Mouse (Mus musculus) gastrocnemius, adult 18-20 months (tissue): ENCODE measurements around the gene Mxi1. TPM values are rescaled to one million over a fixed set of nuclear protein-coding genes. Genes with fewer than 3 reads are reported as not detected.
A peak's percentile ranks its signal among the peaks of the same experiment; 100 is the strongest.

ENCODE experiments used
- DNase-seq: peaks from one replicate; pipeline ENCODE4 v3.0.0; 2021; ENCODE audit warnings: low spot score
- total RNA-seq, 2 experiments: library from RNA; stranded (reverse); gene quantifications; 2 replicates each; pipeline ENCODE4 v1.2.3; 2021

The Mxi1 gene
- total RNA-seq, 2 experiments from 2014 or later = 53.1 to 55.9 TPM

GRCm38 (mm10) chr19:53360265-53360958 is 50.1 kb downstream of the Mxi1 start:
- peak; percentile 34 for DNase-seq

DNA sequence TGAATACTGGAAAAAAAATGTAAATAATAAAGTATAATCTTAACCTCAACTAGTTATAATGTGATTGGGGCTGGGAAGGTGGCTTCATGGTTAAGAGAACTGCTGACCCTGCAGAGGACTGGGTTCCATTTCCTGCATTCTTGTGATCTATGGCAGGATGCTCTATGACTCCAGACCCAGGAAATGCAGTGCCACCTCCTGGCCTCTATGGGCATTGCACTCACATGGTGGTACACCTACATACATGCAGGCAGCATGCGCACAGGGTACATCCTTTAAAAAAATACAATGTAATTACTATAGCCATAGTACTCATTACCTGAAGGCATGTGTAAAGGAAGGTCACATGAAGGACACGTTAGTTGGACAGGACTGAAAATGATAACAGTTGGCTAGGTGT is 52.6 kb downstream of the Mxi1 start:
- no peak for DNase-seq

GRCm38 (mm10) chr19:53364551-53364950 is 54.2 kb downstream of the Mxi1 start:
- DNase-seq = no peak

- DNase-seq = peak; percentile 78
Observed at GRCm38 (mm10) chr19:53364963-53365362, 54.6 kb downstream of the Mxi1 start.

- DNase-seq = no peak
Observed at GRCm38 (mm10) chr19:53366057-53366775, 55.9 kb downstream of the Mxi1 start.

GRCm38 (mm10) chr19:53366881-53367280 is 56.6 kb downstream of the Mxi1 start:
- DNase-seq = no peak

DNA sequence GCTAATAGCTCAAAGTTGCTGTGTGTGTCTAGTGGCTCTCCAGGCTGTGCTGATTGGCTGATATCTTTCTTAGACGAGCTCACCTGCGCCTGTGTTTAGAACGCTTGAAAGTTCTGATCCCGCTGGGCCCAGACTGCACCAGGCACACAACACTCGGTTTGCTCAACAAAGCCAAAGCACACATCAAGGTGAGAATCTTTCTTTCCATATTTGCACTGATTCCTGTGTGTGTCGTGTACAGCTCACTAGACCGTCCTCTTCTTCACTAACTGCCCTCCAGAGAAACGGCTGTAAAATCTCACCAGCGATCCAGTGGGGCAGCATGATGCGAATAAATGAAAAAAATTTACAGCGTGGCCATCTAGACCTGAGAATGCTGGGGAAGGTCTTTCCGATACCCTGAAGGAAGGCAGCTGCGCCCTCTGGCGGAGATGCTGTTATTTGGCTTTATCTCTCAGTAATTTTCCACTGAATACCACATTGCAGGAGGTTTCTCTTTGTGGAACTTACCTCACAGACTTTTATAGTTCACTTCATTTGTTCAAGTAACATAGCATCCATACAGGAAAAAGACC is 59.2 kb downstream of the Mxi1 start:
- peak; percentile 84 for DNase-seq

DNA sequence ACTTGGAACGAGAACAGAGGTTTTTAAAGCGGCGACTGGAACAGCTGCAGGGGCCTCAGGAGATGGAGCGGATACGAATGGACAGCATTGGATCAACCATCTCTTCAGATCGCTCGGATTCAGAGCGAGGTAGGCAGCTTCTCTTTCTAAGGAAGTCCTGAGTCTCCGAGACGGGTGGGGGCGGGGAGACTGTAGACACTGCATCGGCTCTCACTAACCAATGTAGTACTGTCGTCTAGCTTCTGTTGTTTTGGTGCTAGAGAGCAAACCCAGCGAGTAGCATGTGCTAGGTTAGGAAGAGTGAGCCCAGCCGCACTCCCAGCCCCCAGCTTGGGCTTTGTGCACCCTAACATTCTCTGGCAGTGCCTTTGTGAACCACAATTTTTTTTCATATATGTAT is 59.9 kb downstream of the Mxi1 start:
- DNase-seq = no peak

DNA sequence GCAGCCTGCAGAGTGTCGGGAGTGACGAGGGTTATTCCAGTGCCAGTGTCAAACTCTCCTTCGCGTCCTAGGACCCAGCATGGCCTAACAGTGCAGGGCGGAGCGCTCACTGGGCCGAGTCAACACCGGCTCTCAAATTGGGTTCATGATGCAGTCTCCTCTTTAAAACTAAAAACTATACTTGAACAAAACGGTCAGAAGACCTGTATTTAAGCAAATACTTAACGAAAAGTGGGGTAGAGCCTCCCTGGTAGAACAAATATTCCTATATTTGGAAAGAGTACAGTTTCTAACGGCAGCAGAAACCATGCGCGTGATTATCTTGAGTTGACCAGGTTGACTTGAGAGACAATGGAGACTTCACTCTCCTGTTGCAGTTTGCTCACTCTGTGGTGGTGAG is 61.3 kb downstream of the Mxi1 start, which contains the start of gene Gm10197:
Gm10197 (minus strand) TSS at position 101 of the 400 bp plus-strand sequence.
- no peak for DNase-seq

DNA sequence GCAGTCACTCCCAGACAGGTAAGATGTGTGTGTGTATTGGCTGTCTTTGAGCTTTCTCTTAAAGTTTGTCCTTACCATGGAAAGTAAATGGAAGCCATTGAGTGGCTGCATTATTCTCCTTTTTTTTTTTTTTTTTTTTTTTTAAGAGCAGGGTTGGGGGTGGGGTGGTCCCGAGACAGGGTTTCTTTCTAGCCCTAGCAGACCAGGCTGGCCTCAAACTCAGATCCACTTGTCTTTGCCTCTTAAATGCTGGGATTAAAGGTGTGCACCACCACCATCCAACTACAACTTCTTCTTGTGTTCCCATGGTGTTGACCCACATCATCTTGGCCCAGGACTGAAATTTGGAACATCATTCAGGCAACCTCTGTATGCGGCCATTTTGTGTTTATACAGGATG is 63.3 kb downstream of the Mxi1 start:
- no peak for DNase-seq

- no peak for DNase-seq
Observed at GRCm38 (mm10) chr19:53375299-53375698, 65.0 kb downstream of the Mxi1 start.

DNA sequence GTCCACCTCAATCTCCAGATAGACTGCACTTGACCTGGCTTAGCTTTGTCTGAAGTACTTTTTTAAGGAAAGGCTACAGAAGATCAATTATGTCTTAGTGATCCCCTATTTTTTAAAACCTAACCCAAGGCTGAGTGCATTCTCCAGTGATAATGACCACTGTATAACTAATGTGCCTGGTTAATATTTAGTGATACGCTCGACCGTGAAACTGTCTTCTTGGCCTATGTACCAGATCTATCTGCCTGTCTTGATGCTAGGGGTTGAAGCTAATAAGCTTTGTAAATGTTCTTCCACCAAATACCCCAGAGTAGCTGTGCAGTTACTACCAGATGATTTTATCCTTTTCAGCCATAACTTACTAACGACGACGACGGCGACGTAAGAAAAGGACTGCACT is 65.5 kb downstream of the Mxi1 start:
- DNase-seq = no peak

GRCm38 (mm10) chr19:53377652-53378051 is 67.3 kb downstream of the Mxi1 start:
- DNase-seq = no peak

- DNase-seq = no peak
Observed at GRCm38 (mm10) chr19:53378421-53378820, 68.1 kb downstream of the Mxi1 start.

DNA sequence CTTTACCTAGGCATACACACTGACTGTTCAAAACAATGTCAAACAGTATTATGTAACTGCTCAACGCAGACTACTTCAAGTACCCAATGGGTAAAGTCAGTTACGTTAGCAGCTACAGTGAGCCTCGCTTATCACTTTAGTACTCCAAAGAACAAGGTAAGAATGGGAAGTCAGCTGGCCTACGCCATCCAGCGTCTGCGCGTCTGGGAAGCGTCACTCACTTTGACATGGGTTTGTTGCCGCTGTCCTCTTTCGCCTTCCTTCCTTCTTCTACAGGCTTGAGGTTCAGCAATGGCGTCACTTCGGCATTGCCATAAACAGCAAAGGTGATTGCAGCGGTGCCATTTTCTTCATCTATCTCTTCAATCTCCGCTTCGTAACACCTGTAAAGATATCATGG is 73.0 kb downstream of the Mxi1 start:
- no peak for DNase-seq

DNA sequence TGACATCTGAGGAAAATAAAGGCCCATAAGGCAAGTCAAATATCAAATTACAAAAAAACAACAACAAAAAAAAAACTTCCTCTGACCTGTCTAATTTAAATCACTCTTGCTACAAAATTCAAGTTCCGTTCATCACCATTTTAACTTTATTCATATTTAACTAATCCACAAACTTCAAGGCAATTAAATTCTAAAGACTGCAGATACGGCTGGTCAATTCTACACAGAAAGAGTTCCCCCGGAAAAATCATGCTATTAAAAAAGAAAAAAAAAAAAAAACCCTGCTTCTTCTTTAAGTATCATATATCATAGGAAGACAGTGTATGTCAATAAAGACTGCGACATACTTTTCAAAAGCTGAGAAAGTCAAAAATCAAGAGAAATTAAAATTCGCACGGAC is 79.1 kb downstream of the Mxi1 start:
- no peak for DNase-seq

DNA sequence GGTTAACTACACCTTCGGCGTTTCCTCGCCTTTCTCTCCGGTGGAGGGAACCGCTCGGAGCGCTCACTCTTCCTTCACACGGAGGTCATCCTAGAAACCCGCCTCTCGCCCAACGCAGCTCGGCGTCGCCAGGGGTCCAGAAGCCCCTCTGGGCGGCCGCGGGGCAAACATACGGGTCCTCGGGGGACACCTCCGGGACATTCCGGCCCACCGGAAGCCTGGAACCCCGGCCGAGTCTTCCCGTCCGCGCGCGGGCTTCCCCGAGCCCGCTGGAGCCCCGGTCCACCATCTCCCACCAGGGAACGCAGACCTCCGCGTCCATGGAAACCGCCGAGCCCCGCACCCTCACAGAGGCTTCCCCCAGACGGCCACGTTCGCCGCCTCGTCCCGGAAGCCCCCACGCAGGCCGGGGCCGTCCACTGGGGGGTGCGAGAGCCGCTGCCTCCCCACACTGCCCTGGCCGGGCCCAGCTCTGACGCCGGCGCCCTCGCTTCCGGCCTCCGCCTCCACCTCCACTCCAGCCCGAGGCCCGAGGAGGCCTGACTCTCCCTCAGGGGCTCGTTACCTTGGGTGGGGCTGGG is 79.6 kb downstream of the Mxi1 start:
- no peak for DNase-seq

DNA sequence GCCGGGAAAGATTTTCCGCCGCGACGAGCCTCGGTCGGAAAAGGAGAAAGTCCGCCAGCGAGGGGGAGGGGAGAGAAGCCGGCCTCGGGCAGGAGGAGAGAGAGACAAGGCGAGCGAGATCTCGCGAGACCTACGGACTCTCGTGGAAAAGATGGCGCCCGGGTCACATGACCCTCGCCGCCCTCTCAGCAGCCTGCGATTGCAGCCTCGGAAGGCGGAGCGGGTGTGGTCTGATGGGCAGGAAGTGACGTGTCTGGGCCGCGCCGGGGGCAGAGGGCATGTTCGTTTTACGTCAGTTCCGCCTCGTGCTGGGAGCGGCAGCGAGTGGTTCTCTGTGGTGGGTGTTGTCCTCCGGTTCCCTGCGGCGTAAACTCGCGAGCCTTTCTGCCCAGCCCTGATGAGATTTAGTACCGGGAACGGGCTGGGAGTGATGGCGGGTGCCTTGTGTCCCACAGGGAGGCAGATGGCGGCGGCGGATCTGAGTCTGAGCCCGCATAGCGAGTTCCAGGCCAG is 80.2 kb downstream of the Mxi1 start, which contains the start of gene Smndc1:
Smndc1 (minus strand) TSS at position 84 of the 513 bp plus-strand sequence.
- peak; percentile 99 for DNase-seq

GRCm38 (mm10) chr19:53391386-53391785 is 81.1 kb downstream of the Mxi1 start:
- DNase-seq = no peak

- DNase-seq = no peak
Observed at GRCm38 (mm10) chr19:53391787-53392186, 81.5 kb downstream of the Mxi1 start.

GRCm38 (mm10) chr19:53392781-53393343 is 82.5 kb downstream of the Mxi1 start:
- no peak for DNase-seq

DNA sequence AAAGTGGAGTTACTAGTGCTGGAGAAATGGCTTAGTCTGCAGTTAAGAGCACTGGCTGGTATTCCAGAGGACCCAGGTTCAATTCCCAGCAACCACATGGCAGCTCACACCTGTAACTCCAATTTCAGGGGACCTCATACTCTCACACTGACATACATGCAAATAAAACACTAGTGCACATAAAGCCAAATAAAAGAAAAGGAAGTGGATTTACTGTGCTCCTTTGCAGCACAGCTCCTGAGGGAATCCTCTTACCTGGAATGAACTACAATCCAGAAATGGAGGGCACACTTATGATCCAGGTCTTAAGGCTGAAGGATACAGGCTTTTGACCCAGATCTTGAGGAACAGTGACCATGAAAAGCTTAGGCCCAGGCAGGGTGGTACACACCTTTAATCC is 83.3 kb downstream of the Mxi1 start:
- DNase-seq = no peak
